Mouse (Mus musculus) retina, postnatal 1 day (tissue): ENCODE measurements around the gene Fxyd6.

Source experiments
- DNase-seq: peaks from one replicate; pipeline ENCODE4 v3.0.0-alpha.2; 2012

Gene Fxyd6

DNA sequence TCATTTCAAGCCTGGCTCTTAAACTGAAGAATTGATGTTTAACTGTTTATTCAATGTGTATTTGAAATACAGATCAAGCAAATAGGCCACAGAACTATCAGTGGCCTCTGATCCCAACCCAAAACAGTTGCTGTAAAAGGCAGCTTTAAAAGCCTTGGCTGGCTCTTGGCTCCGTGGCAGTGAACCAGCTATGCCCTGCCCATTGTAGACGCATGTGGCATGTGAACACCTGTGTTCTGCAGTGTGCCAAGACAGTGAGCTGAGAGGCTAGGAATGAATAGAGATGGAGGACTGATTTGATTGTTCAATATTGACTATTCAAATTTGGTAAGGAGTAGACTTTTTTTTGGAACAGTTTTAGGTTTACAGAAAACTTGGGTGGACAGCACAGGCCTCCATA, 6.9 kb downstream of the Fxyd6 start:
- no peak for DNase-seq

DNA sequence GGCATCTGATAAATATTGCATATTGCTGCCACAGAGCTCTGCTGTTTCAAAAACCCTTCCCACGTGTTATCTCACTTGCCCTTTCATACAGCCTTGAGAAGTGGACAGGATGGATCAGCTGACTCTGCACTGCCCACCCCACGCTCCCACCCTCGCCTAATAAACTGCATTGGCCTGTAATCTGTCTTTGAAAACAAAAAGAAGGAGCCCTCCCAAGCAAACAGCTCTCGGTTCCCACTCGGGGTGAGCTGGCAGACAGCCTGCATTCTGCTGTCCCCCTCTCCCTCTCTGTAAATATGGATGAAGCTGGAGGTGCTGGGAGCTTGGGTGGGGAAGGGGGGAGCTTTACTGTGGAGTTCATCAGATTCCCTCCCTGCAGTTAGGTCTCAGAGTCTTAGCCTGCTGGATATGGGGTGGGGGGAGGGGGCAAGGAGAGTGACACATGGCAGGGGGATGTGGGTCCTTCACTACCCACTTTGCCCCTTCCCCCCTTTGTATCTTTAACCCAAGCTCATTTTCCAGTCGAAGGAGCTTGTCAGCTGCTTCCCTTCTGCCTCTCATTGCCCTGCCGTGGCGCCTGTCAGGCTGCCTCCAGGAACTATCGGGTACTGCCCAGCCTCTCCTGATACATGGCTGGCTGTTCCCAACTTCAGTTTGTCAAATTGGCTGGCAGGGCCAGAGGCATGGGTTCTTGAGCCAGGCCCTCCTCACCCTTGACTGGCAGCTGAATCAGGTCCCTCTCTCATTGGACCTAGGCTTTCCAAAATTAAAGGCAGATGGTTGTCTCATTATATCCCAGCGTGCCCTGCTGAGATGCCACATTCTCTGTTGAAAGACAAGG, 10.6 kb downstream of the Fxyd6 start:
- peak; percentile 81 for DNase-seq

DNA sequence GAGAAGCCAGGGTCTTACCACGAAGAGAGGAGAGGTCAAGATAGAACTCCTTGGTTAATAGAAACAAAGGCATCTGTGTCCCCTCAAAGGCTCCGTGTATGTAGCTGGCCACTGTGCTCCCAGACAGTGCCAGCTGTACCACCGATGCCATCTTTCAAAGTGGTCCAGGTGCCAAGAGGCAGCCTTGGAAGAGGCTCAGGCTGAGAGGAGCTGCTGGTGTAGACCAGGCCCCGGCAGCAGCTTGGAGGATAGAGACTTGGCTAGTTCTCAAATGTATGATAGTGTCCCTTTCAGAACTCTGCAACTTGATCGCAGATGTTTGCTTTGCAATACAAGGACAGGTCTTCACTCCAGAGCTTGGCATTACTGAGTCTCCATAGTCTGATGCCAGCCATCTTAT, 12.4 kb downstream of the Fxyd6 start:
- no peak for DNase-seq

DNA sequence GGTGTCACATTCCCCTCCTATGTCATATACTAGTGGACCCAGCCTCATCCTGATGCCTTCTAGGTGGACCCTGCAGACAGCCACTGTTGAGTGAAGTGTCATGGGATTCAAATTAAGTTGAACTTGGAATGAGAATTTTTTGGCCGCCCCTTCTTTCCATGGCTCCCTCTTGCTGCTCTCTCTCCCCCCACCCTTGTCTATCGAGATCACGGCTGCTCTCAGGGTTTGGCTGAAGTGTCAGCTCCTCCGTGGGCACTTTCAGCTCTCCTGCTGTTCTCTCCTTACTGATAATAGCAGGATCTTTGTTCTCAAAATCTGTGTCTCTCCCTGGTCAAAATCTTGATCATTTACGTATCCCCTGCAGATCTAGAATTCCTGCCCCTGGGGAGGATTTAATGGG, 12.8 kb downstream of the Fxyd6 start:
- DNase-seq: no peak

DNA sequence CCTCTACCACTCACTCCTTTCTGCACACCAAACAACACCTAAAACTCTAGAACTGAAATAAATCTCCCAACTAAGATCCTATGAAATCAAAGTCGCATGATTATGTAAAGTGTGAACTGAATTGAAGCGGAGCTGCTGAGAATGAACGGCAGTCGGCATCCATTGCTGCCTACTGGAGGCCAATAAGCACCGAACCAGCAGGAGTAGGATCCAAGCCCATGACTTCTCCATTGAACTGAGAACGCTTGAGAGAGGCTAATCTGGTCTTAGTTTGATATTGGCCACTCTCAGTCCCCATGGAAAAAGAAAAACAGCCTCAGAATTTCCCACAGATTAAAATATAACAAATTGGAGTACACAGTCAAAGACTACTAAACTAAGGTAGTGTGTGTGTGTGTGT, 13.9 kb downstream of the Fxyd6 start:
- DNase-seq: no peak

DNA sequence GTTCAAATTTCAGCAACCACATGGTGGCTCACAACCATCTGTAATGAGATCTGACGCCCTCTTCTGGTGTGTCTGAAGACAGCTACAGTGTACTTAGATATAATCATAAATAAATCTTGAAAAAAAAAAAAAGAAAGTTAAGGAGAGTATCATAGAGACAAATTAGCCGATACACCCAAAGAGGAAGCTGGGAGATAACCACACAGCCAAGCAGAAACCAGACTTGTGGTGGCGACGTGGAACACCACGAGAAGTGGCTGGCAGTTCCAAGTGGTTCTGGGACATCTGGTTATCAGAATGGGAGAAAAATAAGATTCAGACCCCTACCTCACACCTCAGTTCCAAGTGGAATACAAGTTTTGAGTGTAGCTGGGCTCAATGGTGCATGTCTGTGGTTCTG, 16.7 kb downstream of the Fxyd6 start:
- DNase-seq: no peak

DNA sequence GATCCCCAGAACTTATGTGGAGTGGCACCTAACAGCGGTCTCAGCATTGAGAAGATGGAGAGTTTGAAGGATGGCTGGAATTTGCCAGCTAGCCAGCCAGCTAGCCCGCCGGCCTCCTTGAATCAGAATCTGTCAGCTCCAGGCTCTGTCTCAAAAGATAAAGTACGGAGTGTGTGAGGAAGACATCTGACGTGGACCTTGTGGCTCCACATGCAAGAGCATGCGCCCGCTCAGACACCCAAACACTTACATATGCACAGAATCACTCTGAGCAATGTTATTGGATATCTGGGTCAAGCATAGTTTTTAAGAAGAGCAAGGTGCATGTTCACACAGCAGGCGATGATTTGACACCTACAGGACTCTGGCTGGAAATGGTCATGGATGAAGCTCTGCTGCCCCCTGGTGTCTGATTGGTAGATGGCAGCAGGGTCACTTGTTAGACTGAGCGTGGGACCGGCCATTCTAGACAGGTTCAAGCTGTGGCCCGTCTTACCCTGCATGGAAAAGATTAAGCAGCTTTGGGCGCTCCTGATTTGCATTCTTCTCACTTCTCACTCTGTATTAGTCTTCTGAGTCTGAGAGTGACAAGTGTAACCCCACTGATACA, 18.5 kb downstream of the Fxyd6 start:
- DNase-seq: peak; percentile 86

DNA sequence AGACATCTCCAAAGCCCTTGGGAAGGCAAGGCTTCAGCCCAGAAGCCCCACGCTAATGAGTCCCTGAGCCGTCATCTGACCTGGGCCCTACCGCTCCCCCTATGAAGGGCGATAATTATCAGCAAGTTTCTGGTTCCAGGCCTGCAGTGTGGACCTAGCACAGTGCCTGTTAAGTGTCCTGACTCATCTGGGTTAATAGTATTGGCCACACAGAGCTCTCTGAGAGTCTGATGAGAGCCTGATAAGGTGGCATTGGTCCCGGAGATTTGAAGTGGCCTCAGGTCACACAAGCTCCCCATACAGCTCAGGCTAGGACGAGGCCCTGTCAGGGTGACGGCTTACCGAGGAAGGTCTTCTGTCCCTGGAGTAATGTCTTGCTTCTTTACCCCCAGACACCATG, 19.6 kb downstream of the Fxyd6 start:
- DNase-seq: no peak

DNA sequence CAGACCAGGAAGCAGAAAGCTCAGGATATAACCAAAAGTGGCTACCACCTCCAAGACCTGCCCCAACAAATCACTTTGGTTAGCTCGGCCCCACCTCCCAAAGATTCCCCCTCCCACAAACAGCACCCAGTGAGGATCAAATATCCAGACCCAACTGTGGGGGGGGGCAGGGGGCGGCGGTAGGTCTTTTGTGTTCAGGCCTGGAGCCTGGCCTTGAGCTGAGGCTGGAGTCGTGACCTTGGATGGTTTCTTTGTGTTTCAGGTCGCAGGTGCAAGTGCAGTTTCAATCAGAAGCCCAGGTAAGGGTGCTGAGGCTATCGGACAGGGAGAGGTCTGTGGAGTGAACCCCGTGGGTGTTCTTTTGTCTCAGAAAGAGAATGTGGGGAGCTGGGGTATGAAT, 21.3 kb downstream of the Fxyd6 start:
- no peak for DNase-seq

DNA sequence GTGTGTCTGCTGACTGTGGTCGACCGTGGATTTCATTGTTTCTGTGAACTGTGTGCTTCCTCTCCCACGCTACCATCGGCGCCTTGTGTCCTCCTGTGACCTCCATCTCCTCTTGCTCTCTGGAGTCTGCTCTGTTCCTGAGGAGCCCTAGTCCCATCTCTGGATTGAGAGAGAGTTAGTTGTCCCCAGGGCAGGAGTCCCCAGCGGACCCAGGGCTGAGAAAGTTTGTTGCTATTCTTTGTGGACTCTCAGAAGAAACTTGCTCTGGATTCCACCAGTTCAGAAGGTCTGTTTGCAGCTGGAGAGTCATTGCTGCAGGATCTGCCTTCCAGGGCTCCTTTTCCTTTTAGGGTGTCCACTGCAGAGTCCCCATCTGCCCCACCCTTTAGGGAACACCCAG, 25.2 kb downstream of the Fxyd6 start:
- DNase-seq: no peak

DNA sequence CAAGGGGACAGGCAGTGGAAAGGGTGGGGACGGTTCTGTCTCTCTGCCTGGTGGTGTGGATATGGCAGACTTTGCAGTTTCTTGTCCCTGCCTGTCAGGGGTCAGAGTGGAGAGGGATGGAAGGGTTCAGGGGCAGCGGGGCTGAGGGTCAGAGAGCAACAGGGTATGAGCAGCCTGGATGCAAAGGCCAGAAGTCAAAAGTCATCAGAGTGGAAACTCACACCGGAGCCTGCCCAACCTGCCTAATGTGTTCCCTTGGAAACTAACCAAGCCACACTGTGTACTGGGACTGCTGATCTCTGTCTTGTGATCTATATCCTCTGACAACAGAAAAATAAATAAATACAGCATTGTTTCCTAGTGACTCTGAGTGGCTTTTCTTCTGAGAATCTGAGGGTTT, 25.8 kb downstream of the Fxyd6 start:
- DNase-seq: no peak

DNA sequence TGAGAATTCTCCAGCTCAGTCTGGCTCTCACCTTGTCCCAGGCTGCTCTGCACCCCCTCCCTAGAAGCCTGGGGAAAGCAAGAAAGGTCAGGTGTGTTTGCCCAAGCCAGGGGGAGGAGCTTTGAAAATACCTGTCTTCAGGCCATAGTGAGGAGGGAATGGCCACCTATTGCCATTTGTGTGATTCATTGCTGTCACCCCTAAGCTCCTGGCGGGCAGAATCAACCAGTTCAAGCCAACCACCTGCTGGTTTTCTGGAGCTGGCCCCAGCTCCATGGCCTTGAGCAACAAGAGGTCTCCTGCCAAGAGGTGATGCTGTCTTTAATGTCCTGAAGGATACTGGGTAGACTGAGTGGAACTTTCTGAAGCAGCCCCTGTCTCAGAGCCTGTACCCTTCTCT, 28.4 kb downstream of the Fxyd6 start:
- DNase-seq: no peak

DNA sequence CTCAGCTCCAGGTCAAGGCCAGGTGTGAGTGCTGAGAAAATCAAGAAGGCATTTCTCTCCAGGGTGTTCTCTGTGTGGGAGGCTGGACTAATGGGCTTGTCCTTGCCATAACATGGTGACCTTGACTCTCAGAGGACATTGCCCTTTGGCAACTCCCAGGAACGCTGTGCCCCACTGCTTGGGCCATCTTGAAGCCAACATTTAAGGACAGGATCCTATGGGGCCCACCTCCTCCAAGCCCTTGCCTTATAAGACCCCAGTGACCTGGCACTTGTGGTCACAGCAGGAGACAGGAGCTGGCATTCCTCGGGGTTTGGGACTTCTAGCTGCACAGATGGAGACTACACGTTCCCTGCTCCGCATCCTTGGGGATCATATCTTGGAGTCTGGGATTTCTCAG, 29.4 kb downstream of the Fxyd6 start, which contains the start of gene Fxyd2:
TSS of gene Fxyd2 (plus strand) at position 236 of the 400 bp plus-strand sequence.
- no peak for DNase-seq

DNA sequence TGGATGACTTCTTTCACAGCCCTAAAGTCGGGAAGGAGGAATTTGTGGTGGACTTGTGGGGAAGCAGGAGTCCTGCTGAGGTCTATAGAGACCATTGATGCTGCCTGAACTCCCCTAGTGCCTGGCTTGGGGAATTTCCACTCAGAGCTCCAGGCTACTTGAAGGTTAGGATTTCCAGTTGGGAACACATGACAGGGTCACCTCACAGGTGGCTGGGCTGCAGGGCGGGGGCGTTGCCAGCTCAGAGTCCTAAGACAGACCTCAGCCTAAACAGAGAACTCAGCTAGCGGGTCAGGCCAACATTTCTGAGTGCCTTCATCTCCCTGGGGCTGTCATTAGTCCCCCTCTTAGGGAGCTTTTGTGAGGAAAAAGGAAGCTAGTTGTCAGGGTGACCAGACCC, 31.9 kb downstream of the Fxyd6 start:
- DNase-seq: peak; percentile 33

DNA sequence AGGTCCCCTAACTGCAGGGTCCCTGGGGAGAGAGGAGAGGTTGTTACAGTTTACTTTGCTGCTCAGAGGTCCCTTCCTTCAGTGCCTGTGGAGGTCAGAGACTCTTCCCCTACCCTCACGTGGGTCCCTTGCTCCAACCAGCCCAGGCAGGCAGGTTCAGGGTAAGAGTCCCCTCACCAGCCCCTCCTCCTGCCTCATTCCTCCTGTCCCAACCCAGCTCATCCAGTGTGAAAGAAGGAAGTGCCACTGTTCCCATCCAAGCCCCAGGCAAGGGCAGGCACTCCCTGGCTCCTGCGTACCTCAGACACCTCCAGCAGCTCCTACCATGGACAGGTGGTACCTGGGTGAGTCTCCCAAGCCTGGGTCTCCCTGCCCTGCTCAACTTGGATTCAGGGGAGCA, 33.0 kb downstream of the Fxyd6 start:
- DNase-seq: no peak

DNA sequence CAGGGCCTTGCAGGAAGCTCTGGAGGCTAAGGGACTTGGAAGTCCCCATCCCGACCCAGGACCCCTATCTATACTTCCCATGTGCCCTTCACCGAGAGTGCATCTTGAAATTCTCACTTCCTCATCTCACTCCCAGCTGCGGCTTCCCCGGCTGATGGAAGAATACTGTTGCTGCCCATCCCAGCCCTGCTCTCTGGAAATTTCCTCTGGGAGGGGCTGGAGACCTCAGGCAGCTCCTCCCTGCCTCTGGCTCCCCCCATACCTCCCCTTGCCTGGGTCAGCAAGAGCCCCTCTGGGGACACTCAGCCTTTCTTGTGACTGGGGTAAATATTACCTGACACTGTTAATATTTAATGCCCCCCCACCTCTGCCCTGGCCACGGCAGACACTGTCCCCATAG, 35.7 kb downstream of the Fxyd6 start:
- no peak for DNase-seq

DNA sequence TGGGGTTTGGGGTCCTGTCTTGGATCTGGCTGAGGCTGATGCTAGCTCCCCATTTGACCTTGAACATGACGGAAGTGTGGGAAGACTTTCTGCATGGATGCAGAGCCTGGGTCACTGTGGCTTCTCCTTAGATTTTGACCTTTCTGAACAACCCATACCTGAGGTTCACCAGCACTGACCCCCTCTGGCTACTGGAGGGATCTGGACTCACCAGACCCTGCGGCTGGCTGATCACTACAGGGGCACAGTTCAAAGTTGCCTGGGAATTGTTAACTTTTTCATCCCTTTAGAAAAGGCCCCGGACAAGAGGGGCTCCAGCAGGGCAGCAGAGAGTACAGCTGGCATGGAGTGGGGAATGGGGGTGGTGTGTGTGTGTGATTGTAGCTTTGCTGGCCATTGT, 36.8 kb downstream of the Fxyd6 start:
- DNase-seq: no peak

DNA sequence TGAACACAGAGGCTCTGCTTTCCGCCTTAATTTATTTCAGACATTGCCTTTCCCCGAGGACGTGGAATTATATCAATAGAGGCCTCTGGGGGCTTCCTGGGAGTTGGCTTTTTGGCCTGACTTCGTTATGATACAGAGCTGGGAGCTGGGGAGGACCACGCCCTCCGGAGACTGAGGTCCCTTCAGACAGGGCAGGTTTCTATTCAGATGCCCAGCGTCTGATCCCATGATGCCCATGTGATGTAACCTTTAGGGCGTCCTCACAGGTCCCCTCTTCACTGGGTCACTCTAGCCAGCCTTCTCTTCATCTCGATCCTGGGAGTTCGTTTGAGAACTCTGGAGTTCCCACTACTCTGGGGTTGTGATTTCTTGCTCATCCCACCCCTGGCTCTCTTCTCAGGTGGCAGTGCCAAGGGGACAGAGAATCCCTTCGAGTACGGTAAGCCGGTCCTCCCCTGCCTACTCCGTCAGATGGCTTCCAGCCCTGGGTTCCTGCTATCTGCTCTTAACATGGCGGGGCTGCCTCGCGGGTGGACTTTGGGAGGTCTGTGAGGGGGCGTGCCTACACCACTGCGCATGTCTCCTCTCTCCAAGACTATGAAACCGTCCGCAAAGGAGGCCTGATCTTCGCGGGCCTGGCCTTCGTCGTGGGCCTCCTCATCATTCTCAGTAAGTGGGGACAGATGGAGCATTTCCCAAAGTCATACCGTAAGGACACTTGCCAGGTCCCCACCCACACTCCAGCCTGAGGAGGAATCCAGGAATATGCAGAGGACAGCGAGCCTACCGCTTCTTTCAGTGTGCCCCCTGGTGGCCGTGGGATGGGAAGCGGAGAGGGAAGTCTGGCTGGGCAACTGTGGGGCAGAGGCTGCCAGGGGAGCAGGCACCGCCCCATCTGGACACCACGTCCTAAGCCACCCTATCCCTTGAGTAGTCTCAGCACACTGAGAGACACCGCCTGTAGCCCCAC, 38.0 kb downstream of the Fxyd6 start:
- peak; percentile 87 for DNase-seq

DNA sequence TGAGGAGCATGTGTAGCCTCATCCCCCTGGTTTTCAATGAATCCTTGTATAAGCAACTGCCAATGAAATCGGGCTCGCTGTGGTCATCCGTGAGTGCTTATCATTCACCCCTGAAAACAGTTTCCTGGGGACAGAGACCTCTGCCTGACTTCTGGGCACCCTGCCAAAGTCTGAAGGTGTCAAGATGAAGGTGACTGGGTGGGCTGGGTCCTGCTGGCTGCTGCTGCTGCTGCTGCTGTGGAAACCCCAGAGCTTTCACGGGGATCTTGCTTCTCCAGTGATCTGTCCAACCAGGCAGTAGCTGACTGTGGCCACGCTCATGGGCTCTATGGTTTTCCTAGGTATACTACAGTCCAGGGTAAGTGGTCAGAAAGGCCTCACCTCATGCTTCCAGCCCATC, 40.2 kb downstream of the Fxyd6 start:
- DNase-seq: no peak

DNA sequence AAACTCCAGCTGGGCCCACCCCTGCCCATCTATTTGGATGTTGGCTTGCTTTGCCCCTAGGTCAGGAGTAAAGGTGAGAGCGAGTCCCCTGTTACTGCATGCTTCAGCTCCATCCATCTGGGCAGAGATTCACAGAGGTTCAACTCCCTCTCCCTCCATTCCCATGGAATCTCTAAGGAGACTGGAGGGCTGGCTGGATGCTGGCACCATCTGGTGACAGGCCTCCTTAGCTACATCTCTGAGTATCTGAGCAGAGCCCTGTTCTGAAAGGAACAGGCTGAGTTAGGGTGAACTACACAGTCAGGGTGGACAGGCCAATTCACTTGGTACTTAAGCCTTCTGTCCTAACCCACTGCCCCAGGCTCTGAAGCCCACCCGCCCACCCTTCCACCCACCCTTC, 40.6 kb downstream of the Fxyd6 start:
- DNase-seq: no peak

DNA sequence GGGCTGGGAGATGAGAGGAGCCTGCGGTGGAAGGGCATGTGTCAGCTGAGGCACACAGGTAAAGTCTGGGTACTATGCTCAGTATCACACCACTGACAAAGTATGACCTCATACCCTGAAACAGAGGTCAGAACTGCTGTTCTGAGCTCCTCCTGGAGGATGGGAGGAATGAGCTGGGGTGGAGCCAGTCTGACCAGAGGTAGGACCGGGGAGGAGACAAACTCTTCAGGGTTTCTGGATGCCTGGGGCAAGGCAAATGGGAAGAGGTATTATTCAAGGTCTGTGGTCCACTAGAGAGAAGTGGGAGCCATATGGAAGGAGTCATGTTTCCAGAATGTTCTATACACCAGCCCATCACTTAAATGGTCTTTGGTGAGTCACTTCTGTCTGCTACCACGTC, 41.1 kb downstream of the Fxyd6 start:
- no peak for DNase-seq

DNA sequence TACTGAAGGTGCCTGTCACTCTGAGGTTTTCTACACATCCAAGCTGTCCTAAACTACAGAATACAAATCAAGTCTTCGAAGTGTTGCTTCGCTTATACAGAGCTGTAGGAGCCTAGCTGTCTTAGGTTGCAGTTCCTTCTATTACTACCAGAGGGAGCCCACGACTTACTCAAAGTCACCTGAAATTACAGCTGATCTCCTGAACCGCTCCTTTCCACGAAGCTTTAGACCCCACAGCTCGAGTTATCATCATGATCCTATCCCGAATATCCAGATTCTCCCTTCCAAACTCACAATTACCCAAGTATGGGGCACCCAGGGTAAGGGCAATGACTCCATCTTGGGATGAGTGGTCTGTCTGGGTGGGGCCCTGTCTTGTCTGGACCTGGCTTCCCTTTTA, 41.8 kb downstream of the Fxyd6 start:
- DNase-seq: peak; percentile 78

DNA sequence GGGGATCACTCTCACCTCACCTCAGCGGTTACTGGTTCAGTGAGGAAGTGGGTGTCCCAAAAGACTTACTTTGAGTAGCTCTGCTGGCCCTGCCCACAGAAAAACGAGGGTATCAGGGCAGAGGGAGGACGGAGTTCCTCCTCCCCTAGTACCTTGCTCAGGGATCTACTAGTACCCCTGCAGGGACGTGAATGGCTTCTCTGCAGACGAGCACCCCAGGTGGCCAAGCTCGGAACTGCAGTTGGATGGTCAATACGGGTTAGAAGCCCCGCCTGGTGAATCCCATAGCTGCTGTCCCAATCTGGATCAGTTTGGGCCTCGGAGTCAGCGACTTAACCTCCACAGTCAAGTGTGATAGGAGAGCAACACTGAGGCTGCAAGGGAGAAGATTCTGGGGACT, 42.3 kb downstream of the Fxyd6 start:
- peak; percentile 91 for DNase-seq
